Mouse (Mus musculus) ZHBTc4 (cell line): ENCODE results near the gene Piwil4.
A peak's percentile ranks its signal among the peaks of the same experiment; 100 is the strongest.

Source experiments
- DNase-seq: peaks from one replicate; pipeline ENCODE4 v3.0.0-alpha.2; 2011; ENCODE audit warnings: low read depth, low spot score

Piwil4 gene

GRCm38 (mm10) chr9:14671965-14672364, 68.6 kb downstream of the Piwil4 start:
- peak; percentile 71 for DNase-seq

DNA sequence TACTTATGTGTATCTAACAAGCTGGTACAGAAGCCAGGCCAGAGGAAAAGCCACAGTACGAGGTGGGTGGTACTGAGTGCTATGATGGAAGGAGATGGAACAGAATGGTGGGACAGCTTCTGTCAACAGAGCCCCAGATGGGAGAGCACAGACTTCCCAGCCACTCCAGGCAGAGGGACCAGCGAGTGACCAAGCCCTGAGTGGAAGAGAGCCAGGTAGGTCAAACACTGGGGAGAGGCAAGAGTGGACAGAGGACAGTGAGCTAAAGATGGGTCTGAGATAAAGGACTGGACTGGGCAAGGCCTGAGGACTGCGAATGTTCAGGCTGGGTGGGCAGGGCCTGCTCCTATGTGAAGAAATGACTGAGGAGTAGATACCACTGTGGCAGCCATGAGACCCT, 72.2 kb downstream of the Piwil4 start:
- DNase-seq, result no peak

DNA sequence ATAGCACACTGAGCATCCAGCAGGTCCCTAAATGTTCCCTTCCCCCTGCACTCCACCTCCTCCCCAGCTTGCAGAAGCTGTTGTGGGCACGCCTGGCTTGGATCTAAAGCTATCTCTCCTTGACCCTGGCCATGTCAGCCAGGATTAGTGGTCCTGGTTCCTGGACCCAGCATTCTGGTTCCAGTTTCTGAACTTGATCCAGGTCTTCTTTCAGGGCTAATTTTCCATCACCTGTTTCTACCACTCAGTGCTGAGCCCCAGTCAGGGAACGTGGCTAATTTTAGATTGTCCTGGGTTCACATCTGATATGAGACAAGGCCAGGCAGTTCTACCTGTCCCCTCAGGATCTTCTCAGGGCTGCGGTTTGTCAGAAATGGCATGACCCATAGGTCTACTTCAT, 74.5 kb downstream of the Piwil4 start:
- DNase-seq, result no peak

- no peak for DNase-seq
Observed at GRCm38 (mm10) chr9:14663591-14663990, 76.9 kb downstream of the Piwil4 start.

GRCm38 (mm10) chr9:14662876-14663275, 77.7 kb downstream of the Piwil4 start:
- DNase-seq, result peak; percentile 69

- DNase-seq, result peak; percentile 36
Observed at GRCm38 (mm10) chr9:14662138-14662537, 78.4 kb downstream of the Piwil4 start.

DNA sequence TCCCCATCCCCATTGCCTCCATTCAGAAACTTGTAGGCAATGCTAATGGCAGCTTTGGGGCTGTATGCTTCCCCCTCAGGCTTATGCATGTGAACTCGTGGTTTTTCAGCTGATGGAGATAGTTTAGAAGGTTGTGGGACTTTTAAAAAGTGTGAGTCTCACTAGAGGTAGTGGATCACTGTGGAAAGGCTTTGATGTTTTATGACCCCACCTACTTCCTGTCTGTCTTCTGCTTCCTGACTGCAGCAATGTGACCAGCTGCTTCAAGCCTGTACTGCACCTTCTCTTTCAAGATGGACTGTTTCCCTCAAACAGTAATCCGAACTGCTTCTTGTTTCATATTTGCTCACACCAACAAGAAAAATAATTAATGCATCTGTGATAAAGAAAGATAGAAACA, 82.6 kb downstream of the Piwil4 start:
- no peak for DNase-seq

DNA sequence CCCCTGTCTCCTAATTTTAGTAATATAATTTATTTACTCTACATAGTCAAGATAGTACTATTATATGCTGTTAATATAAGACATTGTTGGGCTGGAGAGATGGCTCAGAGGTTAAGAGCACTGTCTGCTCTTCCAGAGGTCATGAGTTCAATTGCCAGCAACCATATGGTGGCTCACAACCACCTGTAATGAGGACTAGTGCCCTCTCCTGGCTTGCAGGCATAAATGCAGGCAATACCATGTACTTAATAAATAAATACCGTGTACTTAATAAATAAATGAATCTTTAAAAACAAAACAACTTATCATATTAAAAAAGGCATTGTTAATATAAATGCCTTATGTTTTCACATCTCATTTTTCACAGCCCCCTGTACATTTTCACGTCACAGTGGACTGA, 86.5 kb downstream of the Piwil4 start:
- DNase-seq, result peak; percentile 65

- no peak for DNase-seq
Observed at GRCm38 (mm10) chr9:14652761-14653160, 87.8 kb downstream of the Piwil4 start.

DNA sequence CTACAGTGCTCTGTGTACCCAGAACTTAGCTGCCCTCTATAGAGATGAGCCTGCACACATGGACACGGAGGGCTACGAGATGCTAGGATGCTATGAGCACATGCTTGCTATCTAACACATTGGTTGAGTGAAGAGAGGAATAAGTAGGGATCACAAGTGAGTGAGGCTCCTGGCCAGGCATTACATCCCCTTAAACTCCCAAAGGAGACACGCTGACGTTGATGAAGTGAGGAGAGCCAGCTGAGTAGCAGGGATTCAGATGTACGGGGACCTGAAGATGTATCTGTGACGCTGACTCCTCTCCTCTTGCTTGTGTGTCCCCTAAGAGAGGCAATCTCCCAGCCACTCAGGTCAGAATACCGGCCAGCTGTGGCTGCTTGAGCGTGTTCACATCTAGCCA, 92.7 kb downstream of the Piwil4 start:
- no peak for DNase-seq

DNA sequence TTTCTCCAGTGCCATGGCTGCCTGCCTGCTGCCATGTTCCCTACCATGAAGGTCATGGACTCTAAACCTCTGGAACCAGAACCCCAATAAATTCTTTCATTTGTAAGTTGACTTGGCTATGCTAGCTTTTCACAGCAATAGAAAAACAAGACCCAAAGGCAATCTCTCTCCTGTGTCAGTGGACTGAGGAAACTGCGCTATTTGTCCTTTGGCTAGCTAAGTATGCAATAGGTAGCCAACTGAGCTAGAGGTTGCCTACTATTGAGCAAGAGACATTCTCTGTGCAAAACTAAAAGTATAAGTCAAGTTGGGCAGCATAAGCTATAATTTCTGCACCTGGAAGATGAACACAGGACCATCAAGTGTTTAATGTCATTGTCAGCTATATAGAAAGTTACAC, 93.9 kb downstream of the Piwil4 start:
- DNase-seq, result no peak
